Mouse (Mus musculus): ENCODE measurements around the gene Ispd.

The Ispd gene

GRCm38 (mm10) chr12:36471411-36471810 lies 90.2 kb downstream of the Ispd start:
- no peak for DNase-seq (ENCODE audit: low spot score)

- no peak for DNase-seq (ENCODE audit: low spot score)
These were observed 92.9 kb downstream of the Ispd start for GRCm38 (mm10) chr12:36474171-36474570.

DNA sequence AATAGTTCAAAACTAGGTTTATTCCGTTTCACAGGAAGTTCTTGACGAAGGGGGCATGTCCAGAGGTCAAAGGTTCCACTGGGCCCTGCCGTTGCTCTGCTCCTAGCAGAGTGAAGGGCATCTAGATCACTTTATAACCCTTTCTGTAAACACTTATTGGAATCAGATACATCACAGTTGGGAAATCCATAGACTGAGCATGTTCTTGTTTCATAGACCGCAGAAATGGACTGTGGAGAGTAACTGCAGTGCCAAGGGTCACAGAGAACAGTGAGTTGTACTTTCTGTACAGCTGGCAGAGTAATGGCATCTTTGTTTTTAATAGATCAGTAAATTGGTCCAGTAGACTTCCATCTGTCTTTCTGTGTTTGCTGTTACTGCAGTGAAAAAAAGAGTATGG lies 94.0 kb downstream of the Ispd start:
- DNase-seq (ENCODE audit: low spot score) = no peak

DNA sequence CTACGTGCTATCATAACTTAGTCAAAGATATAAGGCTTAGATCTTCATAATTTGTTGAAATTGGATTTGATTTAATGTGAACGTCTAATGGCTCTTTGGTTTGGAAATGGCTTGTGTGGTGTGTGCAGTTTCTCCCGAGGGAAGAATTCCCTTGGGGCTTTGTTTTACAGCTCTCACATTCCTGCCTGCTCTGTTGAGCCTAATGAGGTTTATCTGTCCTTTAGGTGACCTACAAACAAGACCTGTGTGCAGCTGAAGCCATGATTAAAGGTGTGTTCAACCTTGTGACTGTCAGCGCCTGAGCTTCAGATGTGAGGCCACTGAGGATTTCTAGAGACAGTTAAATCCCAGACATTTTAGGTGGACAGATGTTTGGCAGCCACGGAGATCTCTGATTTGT lies 95.2 kb downstream of the Ispd start:
- no peak for DNase-seq (ENCODE audit: low spot score)

GRCm38 (mm10) chr12:36477501-36477900 lies 96.3 kb downstream of the Ispd start:
- DNase-seq (ENCODE audit: low spot score) = no peak

DNA sequence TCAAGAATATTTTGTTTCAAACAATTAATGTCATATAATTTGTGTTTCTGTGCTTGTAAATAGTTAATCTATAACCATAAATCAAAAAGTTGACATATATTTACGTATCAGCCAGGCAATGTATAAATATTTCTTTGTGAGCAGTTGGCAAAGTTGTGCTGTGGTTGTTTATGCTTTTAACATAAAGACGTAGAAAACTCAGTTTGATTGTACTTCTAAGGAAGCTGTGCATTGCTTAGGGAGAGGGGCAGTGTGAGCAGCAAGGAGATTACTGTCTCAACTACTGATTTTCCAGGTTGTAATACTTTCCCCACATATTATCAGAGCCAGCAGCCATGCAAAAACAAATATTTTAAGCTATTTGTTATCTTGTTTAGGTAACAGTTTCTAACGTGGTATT lies 96.7 kb downstream of the Ispd start:
- DNase-seq (ENCODE audit: low spot score) = no peak

GRCm38 (mm10) chr12:36481742-36482141 lies 100.5 kb downstream of the Ispd start:
- no peak for DNase-seq (ENCODE audit: low spot score)

- peak; percentile 6 for DNase-seq (ENCODE audit: low spot score)
These were observed 102.1 kb downstream of the Ispd start for GRCm38 (mm10) chr12:36483346-36483745.

GRCm38 (mm10) chr12:36497565-36497964 lies 116.3 kb downstream of the Ispd start:
- no peak for DNase-seq (ENCODE audit: low spot score)

DNA sequence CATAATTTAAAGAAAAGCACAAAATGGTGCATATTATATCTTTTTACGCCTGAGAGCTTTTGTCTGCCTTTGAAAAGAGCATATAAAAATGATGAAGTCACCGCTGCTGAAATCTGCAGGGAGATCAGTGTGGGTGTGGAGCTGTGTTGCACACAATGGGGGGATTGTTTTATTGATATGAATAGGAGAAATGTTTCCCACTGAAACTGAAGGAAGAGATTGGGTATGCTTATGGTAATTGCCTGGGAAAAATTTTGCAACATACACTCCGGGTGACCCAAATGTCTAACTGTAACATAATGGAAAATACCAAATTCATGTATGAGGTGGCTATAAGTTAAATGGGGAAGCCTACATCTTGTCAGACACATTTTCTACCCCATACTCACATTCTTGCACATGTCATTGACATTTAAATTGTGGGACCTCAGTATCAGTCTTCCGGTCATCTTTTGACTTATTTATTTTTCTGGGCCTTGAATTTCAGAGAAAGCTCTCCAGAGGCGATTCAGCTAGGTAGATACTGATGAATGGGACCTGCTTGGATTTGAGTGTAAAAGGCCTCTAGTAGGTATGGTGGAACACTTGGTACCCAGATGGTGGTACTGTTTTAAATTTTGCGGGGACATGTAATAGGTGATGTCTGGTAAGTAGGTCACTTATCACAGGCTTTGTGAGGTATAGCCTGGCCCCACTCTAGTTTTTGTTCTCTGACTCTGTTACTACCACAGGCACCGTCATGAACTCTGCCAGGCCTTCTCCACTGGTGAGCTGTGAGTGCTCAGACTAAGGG lies 126.1 kb downstream of the Ispd start:
- DNase-seq (ENCODE audit: low spot score) = no peak

- no peak for DNase-seq (ENCODE audit: low spot score)
These were observed 128.8 kb downstream of the Ispd start for GRCm38 (mm10) chr12:36509954-36510642.

- no peak for DNase-seq (ENCODE audit: low spot score)
These were observed 140.5 kb downstream of the Ispd start for GRCm38 (mm10) chr12:36521774-36522173.

- DNase-seq (ENCODE audit: low spot score) = no peak
These were observed 142.3 kb downstream of the Ispd start for GRCm38 (mm10) chr12:36523515-36523914.

GRCm38 (mm10) chr12:36530920-36531319 lies 149.7 kb downstream of the Ispd start:
- no peak for DNase-seq (ENCODE audit: low spot score)

GRCm38 (mm10) chr12:36531421-36532072 lies 150.3 kb downstream of the Ispd start:
- DNase-seq (ENCODE audit: low spot score) = no peak

DNA sequence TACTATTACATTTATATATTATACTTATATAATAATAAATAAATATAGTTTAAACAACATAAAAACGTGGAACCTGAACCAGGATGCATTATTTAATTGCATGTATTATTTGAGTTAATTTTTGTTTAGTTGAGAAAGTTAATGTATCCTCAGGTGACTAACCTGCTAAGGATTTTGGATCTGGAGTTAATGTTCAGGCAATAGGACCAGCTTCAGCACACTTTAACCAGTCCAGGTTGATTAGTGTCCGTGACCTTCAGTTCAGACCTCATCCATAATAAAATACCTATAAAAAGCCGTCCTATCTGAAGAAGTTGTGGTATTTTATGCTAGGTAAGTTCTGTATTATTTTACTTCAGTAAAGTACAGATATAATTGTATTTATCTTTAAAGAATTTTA lies 151.3 kb downstream of the Ispd start:
- no peak for DNase-seq (ENCODE audit: low spot score)

DNA sequence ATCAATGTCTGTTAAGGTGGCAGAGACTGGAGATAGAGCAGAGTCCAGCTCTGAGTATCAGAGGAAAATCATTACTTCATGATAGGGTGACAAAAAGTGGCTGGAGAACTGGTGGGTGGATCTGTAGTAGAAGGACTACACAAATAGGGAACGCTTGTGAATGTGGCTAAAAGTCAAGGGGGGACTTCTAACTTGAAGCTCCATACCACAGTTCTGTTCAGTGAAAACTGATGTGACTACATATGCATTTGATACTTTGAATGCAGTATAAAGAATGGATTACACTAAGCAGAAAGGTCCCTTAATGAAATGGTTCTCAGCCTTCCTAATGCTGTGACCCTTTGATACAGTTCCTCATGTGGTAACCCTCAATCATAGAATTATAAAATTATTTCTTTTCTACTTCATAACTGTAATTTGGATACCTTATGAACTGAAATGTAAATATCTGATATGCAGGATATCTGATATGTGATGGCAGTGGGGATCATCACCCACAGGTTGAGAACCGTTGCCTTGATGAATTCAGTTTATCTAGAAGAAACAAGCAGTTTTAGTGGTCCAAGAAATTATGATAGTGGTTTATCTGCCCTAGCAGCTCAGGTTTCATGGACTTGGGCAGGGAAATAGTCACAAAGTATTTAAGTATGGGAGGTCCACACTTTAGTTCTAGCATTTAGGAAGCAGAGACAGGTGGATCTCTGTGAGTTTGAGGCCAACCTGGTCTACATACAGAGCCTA lies 152.1 kb downstream of the Ispd start:
- DNase-seq (ENCODE audit: low spot score) = no peak

DNA sequence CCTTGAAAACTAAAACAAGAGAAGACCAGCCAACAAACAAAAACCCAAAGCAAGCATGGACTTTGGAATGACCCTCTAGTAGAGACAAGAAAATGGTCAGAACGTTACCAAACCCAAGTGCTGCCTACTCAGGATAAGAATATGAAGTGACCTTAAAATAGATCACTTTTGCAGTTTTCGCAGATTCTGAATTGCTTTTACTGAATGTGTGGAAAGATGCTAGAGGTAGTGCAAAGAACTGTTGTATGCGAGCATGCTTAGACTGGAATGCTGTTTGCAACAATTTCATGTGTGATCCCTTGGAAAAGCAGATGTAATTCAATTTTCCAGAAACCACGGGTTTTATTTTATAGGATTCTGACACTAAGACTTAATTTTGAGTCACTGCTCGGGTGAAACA lies 153.3 kb downstream of the Ispd start:
- DNase-seq (ENCODE audit: low spot score) = no peak

GRCm38 (mm10) chr12:36545318-36545717 lies 164.1 kb downstream of the Ispd start:
- no peak for DNase-seq (ENCODE audit: low spot score)

GRCm38 (mm10) chr12:36549474-36549873 lies 168.2 kb downstream of the Ispd start:
- no peak for DNase-seq (ENCODE audit: low spot score)

DNA sequence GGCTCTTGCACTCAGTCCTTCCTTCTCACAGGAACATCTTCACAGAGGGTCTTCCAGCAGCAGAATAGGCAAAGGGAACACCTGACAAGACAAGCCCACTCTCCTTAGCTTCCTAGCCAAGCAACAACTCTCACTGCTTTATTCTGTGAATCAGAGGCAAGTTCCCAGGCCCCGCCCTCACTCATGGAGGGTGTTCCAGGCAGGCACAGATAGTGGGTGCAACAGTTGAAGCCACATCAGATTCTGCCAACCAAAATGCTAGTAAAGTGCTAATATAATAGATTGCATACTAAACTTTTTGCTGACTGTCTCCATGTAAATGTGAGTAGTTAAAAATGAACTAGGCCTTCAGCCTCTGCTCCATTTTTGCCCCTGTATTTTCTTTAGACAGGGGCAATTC lies 173.4 kb downstream of the Ispd start:
- no peak for DNase-seq (ENCODE audit: low spot score)

DNA sequence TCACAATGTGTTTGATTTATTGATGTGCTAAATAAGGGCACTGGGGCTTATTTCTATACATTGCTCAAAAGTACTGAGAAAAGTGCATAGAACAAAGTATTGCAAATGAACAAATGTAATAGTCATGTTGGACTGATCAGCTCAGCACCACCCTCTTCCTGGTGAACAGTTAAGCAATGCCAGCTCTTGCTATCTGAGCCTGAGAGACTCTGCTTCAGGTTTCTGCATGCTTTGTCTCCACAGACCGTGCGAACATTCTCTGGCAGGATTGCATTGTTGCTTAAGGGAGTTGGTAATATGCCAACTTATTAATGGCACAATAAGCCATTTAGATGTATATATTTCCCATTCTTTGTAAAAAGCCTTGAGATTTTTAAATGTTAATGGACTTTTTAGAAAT lies 182.9 kb downstream of the Ispd start:
- no peak for DNase-seq (ENCODE audit: low spot score)

All from urinary bladder, postnatal 25 days (tissue).